Mouse (Mus musculus) thymus, postnatal 0 days (tissue): ENCODE measurements around the gene Sap30bp. TPM values are rescaled to one million over a fixed set of nuclear protein-coding genes. Genes with fewer than 3 reads are reported as not detected.

Experiments
- DNase-seq: peaks from one replicate; pipeline ENCODE4 v3.0.0-alpha.2; 2015; ENCODE audit warnings: low spot score
- polyA plus RNA-seq: library from polyadenylated mRNA; unstranded; fragments of >200 nt; fragmentation: Nextera tagmentation; extraction: Ambion mirVana; gene quantifications from 2 replicates; pipeline ENCODE4 v1.2.1, GENCODE M21; 2015

Sap30bp gene
- polyA plus RNA-seq, 1 experiment from 2014 or later = 47.2 TPM

DNA sequence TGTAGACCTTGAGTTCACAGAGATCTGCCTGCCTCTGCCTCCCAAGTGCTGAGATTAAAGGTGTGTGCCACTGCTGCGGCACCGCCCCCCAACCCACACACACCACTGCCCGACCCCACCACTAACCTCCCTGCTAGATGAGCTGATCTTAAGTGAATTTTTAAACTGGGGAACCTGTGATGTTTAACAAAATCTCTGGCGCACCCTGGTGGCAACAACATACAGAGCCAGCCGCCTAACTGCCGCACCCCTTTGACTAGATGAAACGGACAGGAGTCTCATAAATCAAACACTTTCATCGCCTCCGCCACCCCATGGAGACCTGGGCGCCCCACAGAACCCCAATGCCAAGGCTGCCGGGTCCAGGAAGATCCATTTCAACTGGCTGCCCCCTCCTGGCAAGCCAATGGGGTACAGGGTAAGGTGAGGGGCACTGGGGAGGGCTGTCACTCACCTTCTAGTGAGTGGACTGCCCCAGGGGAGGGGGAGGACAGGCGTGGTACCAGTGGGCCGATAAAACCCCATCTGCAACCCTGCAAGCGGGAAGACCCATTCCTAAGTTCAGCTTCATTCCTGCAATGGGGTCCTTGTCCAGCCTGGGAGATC, 66.6 kb downstream of the Sap30bp start:
- peak; percentile 84 for DNase-seq

DNA sequence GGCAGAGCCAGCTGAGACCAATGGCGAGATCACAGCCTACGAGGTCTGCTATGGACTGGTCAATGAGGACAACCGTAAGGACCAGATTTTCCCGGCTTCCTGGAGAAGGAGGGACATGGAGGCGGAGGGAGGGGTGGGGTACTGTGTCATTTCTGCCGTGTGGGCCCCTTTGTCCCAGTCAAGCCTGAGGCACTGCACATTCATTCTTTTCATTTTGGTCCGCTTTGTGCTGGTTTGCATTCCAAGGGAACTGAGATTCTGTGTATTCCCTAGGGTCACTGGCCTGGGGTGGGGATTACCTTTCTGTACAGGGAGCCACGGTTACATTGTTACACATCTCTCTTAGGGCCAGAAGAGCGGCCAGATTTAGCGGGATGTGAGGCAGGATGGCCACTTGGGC, 67.5 kb downstream of the Sap30bp start:
- DNase-seq = no peak

DNA sequence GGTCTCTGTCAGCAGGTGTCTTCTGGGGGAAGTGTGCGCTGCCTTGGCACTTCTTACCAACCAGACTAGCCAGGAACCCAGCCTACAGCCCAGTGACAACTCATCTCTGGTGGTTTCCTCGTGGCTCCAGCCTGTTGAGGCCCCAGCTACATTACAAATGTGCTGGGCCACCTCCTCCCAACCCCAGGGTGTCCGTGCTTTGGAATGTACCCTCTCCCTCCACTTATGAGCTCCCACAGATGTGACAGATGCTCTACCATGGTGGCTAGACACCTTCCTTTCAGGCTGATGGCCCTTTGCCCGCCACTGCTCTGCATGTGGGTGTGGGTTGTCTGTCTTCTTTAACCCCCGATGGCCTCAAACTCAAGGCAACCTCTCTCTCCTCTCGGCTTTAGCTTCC, 68.6 kb downstream of the Sap30bp start:
- no peak for DNase-seq

DNA sequence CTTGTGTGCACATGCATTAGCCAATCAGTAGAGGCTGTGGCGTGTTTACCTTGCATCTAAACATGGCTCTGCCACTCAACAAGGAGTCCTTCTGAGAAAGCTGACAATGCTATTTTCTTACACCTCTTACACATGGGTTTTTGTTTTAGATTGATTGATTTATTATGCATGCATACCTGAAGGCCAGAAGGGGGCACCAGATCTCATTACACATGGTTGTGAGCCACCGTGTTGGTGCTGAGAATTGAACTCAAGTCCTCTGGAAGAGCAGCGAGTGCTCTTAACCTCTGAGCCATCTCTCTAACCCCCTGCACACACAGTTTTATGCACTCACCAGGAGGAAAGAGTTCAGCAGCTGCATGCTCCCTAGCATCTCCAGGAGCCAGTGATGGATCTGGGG, 69.8 kb downstream of the Sap30bp start:
- no peak for DNase-seq

DNA sequence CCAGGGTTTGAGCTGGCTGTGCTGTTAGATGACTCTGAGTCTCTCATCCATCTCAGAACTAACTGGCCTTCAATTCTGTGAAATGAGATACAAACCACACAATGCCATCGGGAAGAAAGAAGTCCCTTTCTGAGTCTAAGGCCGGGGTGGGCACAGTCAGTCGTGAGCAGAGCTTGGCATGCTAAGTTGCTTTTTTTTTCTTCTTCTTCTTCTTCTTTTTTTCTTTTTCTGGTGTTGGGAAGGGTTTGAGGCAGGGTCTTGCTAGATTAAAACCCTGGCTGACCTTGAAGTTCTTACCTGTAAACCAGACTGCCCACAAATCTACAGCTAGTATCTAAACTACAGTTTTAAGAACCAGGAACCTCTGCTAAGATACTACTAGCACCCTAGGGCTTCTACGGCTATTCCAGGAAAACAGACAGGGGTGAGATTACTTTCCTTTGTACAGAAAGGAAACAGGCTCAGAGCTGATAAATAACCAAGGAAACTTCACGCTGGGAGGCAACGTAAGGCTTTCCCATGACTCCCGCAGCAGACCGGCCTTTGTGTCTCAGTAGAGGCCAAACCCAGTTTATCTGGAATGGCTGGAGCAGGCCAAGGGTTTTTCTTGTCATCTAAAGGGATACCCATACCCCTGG, 71.2 kb downstream of the Sap30bp start:
- DNase-seq = no peak

DNA sequence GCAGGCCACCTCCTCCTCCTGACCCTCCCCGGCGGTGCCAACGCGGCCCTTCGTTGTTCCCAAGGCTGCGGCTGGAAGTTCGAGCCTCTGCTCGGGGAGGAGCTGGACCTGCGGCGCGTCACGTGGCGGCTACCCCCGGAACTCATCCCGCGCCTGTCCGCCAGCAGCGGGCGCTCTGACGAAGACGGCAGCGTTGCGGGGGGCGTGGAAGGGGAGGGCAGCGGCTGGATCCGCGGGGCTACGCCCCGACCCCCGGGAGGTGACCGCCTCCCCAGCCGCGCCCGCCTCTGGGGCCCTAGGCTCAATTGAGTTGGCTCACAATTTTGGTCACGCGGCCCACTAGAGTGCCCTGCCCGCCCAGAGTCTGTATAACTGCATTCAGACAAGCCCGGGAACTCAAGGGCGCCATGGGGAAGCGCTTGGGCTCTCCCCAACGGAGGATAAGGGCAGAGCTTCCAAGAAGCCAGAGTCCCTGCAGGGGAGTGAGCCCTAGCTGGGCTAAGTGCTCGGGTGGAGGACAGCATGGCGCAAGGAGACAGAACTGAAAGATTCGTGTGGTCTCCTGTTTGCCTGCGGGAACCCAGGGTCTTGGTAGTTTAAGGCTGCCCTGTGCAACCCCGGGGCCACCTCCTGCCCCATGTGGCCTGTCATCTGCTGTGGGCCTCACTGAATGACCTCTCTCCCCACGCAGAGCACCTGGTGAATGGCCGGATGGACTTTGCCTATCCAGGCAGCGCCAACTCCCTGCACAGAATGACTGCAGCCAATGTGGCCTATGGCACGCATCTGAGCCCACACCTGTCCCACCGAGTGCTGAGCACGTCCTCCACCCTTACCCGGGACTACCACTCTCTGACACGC, 72.0 kb downstream of the Sap30bp start:
- peak; percentile 74 for DNase-seq

DNA sequence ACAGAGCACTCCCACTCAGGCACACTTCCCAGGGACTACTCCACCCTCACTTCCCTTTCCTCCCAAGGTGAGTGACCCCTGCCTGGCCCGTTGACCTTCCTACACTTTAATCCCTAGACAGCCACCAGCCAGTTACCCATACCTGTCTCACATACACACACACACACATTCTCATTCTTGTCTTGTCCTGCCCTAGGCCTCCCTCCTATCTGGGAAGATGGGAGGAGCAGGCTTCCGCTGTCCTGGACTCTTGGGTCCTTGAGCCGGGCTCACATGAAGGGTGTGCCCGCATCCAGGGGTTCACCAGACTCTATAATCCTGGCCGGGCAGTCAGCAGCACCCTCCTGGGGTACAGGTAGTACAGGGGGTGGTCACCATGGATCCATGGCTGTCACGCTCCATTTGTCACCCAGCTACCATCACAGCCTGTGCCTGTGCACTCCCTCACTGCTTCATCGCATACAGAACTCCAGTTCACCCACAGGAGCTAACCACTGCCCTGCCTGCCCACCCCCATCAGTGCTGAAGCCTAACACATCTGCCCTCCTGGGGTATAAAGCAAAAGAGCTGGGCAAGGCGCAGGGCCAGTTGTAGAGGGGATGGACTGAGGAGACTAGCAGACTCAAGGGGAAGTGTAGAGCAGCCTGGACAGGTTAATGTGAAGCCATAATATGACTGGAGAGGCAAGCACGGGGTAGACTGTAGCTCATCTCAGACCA, 72.8 kb downstream of the Sap30bp start:
- no peak for DNase-seq

DNA sequence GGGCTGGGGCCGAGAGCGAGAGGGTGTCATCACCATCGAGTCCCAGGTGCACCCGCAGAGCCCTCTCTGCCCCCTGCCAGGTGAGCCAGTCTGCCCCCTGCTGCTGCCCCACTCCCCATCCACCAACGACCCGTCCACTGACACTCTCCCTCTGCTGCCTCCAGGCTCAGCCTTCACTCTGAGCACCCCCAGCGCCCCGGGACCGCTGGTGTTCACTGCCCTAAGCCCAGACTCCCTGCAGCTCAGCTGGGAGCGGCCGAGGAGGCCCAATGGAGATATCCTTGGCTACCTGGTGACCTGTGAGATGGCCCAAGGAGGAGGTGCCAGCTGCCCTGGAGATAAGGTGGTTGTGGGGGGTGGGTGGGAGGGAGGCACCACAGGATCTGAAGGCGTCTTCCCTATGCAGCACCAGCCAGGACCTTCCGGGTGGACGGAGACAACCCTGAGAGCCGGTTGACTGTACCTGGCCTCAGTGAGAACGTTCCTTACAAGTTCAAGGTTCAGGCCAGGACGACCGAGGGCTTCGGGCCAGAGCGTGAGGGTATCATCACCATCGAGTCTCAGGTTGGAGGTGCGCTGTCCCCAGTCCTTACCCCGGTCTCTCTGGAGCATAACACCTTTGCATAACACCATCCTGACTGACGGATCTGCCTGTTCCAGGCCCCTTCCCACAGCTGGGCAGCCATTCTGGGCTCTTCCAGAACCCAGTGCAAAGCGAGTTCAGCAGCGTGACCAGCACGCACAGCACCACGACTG, 74.2 kb downstream of the Sap30bp start:
- DNase-seq = no peak

DNA sequence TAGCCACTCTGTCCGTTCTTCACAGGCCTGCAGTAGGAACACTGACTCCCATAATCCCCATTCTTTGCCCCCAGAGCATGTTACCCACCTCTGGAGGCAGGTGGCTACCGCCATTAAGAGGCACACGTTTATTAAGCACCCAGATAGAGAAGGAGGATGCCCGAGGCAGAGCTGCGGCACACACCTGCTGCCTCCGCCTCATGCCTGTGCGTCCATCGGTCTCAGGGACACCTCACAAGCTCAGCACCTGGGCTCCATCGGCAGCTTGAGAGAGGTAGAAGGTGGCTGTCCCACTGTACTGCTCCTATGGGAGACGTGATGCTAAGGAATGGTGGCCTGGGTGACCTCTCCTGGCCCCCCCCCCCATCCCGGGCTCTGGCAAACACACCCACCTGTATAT, 75.3 kb downstream of the Sap30bp start:
- DNase-seq = no peak

DNA sequence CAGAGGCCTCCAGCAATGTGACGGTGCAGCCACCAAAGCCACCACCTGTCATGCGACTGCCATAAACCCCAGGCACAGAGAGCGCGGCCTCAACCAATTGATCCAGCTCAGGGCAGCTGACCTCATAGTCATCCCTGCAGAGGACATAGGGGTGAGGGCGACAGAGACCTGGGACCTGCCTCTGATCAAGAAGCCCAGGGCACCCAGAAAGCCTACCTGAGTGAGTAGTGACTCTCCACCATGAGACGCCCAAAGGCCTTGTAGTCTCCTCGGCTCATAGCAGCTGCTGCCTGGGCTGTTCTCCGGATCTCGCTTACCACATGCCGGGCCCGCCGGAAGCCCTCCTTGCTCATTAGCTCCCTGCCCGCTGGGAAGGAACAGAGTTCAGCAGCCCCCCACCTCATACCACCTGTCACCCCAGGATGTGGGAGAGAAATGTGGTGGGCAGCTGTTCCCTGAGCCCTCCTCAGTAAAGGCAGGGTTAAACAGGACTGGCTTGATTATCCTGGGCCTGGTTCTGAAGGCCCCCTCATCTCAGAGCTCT, 75.8 kb downstream of the Sap30bp start:
- DNase-seq = no peak

DNA sequence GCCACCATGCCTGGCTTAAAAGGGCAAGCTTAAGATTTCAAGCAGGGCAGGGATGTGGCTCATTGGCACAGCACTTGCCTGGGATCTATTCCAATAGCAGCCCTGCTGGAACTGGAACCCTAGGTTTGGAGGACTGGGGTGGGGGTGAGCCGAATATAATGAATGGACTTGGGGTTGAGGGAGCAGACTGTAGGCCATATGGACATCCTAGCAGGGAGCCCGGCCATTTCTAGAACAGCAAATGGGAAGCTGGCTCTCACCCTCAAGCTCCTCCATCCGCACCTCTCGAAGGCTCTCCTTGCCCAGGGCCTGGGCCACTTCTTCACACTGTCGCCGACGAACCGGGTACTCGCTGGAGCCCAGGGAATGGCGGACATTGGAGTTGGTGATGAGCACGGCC, 76.6 kb downstream of the Sap30bp start:
- DNase-seq = no peak

DNA sequence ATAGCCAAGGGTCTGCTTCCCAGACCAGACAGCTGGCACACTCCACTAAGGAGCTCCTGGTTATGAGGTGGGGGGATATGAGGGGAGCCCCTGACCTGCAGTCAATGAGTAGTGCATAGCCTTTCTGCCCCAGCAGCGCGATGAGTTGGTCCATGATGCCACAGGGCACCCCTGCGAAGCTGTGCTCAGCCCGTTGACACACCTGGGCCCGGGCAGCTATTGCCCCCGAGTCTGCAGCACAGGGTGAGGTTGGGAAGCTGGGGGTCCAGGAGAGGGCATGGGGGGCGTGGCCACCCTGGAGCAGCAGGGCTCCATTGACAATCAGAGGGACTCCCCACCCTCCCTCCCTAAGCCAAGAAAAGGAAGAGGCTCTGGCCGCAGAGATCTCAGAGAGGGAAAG, 77.1 kb downstream of the Sap30bp start:
- DNase-seq = no peak

DNA sequence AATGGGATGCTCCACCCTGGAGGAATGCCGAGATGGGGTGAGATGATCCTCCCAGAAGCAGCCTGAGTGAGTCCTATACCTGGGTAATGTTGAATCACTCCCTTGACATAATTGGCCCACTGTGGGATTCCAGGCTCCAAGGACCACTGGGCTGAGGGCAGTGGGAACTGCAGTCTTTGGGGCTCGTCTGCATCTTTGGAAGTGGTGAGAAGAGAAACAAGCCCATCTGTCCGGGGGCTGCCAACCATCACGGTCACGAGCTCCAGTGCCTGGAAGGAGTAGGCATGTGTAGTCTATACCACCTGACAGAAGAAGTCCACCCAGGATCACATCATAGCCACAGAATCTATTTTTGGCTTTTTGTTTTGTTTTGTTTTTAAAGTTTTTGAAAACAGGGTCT, 77.9 kb downstream of the Sap30bp start:
- DNase-seq = no peak

DNA sequence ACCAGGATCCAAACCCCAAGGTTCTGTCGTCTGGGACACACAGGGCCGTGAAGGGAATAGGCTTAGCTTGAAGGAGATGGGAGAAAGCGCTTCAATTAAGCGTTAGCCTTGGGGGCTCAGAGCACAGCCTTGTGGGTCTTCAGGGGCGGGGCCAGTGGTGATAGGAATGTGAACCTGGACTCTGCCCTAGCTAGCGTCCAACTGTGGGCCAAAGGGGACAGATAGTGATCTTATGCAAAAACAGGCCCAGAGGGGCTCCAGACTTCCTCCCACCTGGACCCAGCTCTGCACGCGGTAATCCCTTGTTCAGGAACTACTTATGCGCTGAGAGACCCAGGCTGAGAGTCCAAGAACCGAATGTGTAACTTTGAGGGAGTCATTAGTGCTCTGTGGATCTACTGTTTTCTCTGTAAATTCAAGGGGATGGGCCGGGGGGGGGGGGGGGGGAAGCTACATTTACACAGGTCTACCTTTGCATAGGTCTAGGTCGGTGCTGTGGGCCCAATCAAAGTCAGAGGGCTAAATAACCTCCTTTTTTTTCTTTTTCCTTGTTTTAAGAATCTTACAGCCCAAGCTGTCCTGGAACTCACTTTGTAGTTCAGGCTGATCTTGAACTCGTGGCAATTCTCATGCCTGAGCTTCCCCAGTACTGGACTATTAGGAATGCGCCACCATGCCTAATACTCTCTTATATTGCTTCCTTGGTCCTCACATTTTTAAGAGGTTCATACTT, 78.6 kb downstream of the Sap30bp start:
- no peak for DNase-seq

DNA sequence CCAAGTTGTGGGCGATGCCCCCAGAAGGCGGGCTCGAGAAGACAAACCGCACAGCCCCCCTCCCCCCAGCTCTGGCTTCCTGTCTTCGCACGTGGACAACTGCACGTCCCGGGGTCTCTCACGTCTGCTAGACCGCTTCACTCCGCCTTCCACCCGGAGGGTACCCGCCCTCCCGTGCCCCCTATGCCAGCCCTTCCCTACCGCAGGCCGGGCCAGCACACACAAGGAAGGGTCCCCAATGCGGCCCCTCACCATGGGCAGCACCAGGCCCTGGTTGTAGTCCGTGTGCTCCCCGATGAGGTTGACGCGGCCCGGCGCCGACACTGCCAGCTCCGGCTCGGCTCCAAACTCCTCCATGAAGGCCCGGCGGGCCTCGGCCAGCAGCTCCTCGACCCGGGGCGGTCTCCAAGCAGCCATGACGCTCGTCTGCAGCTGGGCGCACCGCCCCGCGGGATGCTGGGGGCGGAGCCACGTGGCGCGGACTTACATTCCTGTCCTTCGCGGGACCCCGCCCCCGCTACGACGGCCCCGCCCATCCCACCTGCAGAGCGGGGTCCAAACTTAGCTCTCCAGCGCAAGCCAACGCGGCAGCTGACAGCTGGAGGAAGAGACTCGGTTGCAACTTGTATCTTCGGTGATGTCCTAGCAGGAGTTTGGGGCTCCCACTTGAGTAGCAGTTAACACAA, 79.3 kb downstream of the Sap30bp start, which contains the start of gene Galk1:
Galk1 (minus strand) TSS at position 458 of the 686 bp plus-strand sequence.
- peak; percentile 97 for DNase-seq

DNA sequence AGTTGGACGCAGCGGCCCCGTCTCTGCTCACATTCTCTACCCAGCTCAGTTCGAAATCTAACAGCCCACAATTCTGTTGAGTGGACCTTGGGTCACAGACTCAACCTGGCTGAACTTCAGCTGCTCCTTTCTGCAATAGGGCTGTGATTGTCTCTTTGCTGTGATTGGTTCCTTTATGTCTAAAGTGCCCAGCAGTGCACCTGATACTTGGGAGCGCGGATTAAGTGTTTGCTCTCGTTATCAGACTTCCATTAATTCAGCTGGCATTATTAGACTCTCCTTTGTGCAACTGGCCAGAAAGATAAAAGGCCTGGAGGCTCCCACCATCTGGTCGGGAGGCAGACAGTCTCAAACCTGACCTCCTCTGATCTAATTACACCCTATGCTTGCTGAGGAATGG, 81.7 kb downstream of the Sap30bp start:
- no peak for DNase-seq
